Mouse (Mus musculus) monocyte, adult 59 days (primary cell): ENCODE results near the gene Cdkn2aipnl. TPM values are rescaled to one million over a fixed set of nuclear protein-coding genes. Genes with fewer than 3 reads are reported as not detected.

Experiments
- total RNA-seq, 2 experiments: library from RNA; stranded (reverse); gene quantifications; one replicate each; pipeline ENCODE4 v1.2.4; 2023

Gene Cdkn2aipnl
- total RNA-seq = 10 to 100 TPM; 21.9 to 23.0 TPM

DNA sequence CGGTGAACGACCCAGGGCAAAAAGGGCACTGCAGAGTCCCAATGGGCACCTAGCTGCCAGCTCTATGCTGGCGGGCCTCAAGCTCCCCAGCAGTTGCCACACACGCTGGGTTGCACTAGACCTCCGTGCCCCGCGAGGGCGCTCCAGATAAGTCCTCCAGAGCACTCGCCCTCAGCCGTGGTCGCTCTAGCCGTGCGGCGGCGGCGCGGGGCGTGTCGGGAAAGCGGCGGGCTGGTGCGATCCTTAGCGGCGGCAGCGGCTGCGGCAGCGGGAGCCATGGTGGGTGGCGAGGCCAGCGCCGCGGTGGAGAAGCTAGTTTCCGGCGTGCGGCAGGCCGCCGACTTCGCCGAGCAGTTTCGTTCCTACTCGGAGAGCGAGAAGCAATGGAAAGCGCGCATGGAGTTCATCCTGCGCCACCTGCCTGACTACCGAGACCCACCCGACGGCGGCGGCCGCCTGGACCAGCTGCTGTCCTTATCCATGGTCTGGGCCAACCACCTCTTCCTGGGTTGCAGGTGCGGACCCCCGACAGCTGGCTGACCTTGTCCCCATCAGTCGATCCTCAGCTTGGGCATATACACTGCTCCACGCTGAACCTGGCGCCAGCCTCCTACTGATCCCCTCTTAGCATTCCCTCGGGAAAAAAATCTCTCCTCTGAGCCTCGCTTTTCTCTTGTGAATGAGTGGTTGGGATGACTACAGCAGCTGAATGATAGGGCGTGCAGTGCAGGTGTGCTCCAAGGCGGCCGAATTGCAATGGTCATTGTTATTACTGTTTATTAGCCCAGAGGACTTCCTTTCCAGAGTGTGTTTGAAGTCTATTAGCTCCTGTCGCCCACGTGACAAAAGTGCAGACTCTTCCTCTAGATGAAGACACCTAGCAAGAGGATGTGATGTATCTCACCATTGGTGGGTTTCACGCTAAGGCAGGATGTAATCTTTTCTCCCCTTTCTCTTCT, at the start of gene Cdkn2aipnl:
TSS of gene Cdkn2aipnl (plus strand) at position 219 of the 959 bp plus-strand sequence.

GRCm38 (mm10) chr11:52000290-52000962, 33.0 kb downstream of the Cdkn2aipnl start, which contains the start of gene Ube2b:
TSS of gene Ube2b (minus strand) at chr11:52000762.

DNA sequence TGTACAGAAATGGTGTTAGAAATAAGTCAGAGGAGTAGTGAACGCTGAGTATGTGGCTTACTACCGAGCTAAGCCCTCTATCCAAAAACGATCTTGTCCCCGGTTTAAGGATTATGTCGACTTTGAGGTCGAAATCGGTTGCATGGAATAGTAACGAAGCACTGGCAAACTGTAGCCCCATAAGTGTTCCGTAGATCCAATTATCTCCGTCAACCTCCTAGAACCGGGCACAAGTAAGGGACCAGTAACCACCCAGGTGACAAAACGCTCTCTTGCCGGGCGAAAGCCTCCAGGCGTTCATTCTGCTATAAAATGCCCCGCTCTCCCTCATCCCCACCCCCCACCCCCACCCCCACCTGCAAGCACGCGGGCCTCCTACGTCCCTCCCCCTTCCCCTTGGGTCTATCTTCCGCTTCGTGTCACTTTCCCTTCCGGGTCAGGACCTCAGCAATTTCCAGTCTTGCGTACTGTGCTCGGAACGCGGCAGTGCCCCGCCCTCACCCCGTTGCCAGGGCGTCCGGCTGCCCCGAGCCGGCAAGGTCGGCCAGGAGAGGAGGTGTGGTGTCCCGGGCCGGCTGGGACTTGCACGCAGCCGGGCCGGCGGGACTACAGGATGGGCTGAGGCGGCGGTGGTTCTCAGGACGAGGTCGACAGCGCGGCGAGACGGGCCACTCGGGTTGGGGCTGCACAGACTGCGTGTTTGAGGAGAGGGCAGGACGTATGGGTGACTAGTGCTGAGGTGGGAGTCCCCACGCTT, 36.5 kb downstream of the Cdkn2aipnl start, which contains the start of gene Cdkl3:
TSS of gene Cdkl3 (plus strand) at position 450 of the 757 bp plus-strand sequence.

Other genes starting within 250 kb of the Cdkn2aipnl start
- gene Sec24a, start 204.0 kb upstream of the Cdkn2aipnl start, total RNA-seq = 10 to 100 TPM; 38.5 to 43.5 TPM
- gene Sar1b, start 204.0 kb upstream of the Cdkn2aipnl start, total RNA-seq = 10 to 100 TPM; 35.4 to 38.7 TPM
- gene Jade2, start 110.0 kb upstream of the Cdkn2aipnl start, total RNA-seq = 10 to 100 TPM; 18.6 to 21.0 TPM
- gene Ube2b, start 33.1 kb downstream of the Cdkn2aipnl start, total RNA-seq = 100 to 1,000 TPM; 137 to 152 TPM
- 1 to 10 TPM; 1.5 to 1.9 TPM for gene Cdkl3, start 36.6 kb downstream of the Cdkn2aipnl start, total RNA-seq
- 100 to 1,000 TPM; 172 to 185 TPM for gene Ppp2ca, start 131.0 kb downstream of the Cdkn2aipnl start, total RNA-seq
- not detected for gene Olfr1373, start 177.9 kb downstream of the Cdkn2aipnl start, total RNA-seq
- not detected for gene Olfr1371, start 246.3 kb downstream of the Cdkn2aipnl start, total RNA-seq